Mouse (Mus musculus) CH12.LX (cell line): Measurements from ENCODE around the gene Cxadr. TPM values are rescaled to one million over a fixed set of nuclear protein-coding genes. Genes with fewer than 3 reads are reported as not detected.

Source experiments
- DNase-seq: peaks from one replicate; pipeline ENCODE4 v3.0.0-alpha.2; 2013; ENCODE audit errors: extremely low read depth
- H3K27ac ChIP-seq: 2 replicates; pipeline ENCODE4 v1.5.1; 2012; ENCODE audit warnings: low read depth, mild to moderate bottlenecking, control low read depth, moderate library complexity; ENCODE audit not compliant: insufficient read depth
- H3K27me3 ChIP-seq: replicated peaks from 2 replicates; pipeline ENCODE3; 2012; ENCODE audit warnings: inconsistent platforms
- H3K36me3 ChIP-seq, 2 experiments: replicated peaks in 1 of 2; 2 replicates each; pipeline versions ENCODE3 to v1.6.1; 2012; ENCODE audit warnings: inconsistent platforms in 1 of 2, low read length in 1 of 2, mild to moderate bottlenecking in 1 of 2, mixed read lengths in 1 of 2, moderate library complexity in 1 of 2; ENCODE audit not compliant: control insufficient read depth in 1 of 2, insufficient read depth in 1 of 2
- H3K4me1 ChIP-seq, 2 experiments: 2 replicates each; pipeline ENCODE4 v1.6.1; 2012; ENCODE audit warnings: inconsistent platforms in 1 of 2, moderate library complexity in 1 of 2; ENCODE audit not compliant: insufficient read depth in 2 of 2, control insufficient read depth in 1 of 2
- H3K4me2 ChIP-seq: 2 replicates; pipeline ENCODE4 v1.6.1; 2012; ENCODE audit warnings: low read depth, mild to moderate bottlenecking, control low read depth; ENCODE audit not compliant: poor library complexity, insufficient read depth, severe bottlenecking
- H3K4me3 ChIP-seq, 3 experiments: fragments of 150-350 bp in 1 of 3; sonication (generic) in 1 of 3; replicated peaks in 1 of 3; 2 replicates each; pipeline versions ENCODE3 to v1.5.1; 2011 to 2012; ENCODE audit warnings: low read depth in 2 of 3, low read length in 2 of 3, mild to moderate bottlenecking in 2 of 3, moderate library complexity in 2 of 3, control low read depth in 1 of 3, improper control_type of control experiment in 1 of 3, inconsistent platforms in 1 of 3, mixed read lengths in 1 of 3; ENCODE audit not compliant: poor library complexity in 1 of 3
- H3K79me2 ChIP-seq: replicated peaks from 2 replicates; pipeline ENCODE4 v1.6.1; 2012; ENCODE audit warnings: mild to moderate bottlenecking, moderate library complexity; ENCODE audit not compliant: control insufficient read depth, poor library complexity, insufficient read depth, severe bottlenecking; ENCODE audit errors: extremely low read depth
- H3K9ac ChIP-seq: 2 replicates; pipeline ENCODE4 v1.6.1; 2012; ENCODE audit warnings: low read depth, mild to moderate bottlenecking, control low read depth, moderate library complexity; ENCODE audit not compliant: insufficient read depth
- H3K9me3 ChIP-seq: replicated peaks from 2 replicates; pipeline ENCODE3; 2012; ENCODE audit warnings: low read length, inconsistent platforms, mixed read lengths
- CTCF ChIP-seq, 2 experiments: IDR thresholded peaks in 1 of 2; conservative IDR thresholded peaks in 1 of 2; 2 replicates each; pipeline ENCODE4 v1.5.1; 2011 to 2012; ENCODE audit warnings: low read depth in 2 of 2, low read length in 2 of 2, improper control_type of control experiment in 1 of 2, inconsistent platforms in 1 of 2, mild to moderate bottlenecking in 1 of 2, moderate library complexity in 1 of 2
- EP300 ChIP-seq: IDR thresholded peaks from 2 replicates; pipeline ENCODE4 v1.6.1; 2011; ENCODE audit warnings: low read length, improper control_type of control experiment
- ETS1 ChIP-seq: conservative IDR thresholded peaks from 2 replicates; pipeline ENCODE4 v1.6.1; 2012; ENCODE audit warnings: low read depth, mild to moderate bottlenecking, inconsistent platforms, low read length, improper control_type of control experiment, moderate library complexity
- HCFC1 ChIP-seq: IDR thresholded peaks from 2 replicates; pipeline ENCODE4 v1.6.1; 2012; ENCODE audit warnings: low read depth, mild to moderate bottlenecking, inconsistent platforms, low read length, improper control_type of control experiment
- IRF4 ChIP-seq: IDR thresholded peaks from 2 replicates; pipeline ENCODE4 v1.6.1; 2014; ENCODE audit warnings: low read depth, mild to moderate bottlenecking, inconsistent platforms, low read length, improper control_type of control experiment
- JUND ChIP-seq: conservative IDR thresholded peaks from 2 replicates; pipeline ENCODE4 v1.6.1; 2011; ENCODE audit warnings: low read depth, low read length, improper control_type of control experiment
- MAFK ChIP-seq: IDR thresholded peaks from 2 replicates; pipeline ENCODE4 v1.6.1; 2011; ENCODE audit warnings: low read length, improper control_type of control experiment; ENCODE audit not compliant: insufficient replicate concordance
- MAX ChIP-seq: IDR thresholded peaks from 2 replicates; pipeline ENCODE4 v1.6.1; 2011; ENCODE audit warnings: low read length, improper control_type of control experiment
- MAZ ChIP-seq: IDR thresholded peaks from 2 replicates; pipeline ENCODE4 v1.6.1; 2012; ENCODE audit warnings: low read depth, mild to moderate bottlenecking, inconsistent platforms, low read length, improper control_type of control experiment, moderate library complexity
- MEF2A ChIP-seq: IDR thresholded peaks from 2 replicates; pipeline ENCODE4 v1.6.1; 2014; ENCODE audit warnings: low read depth, mild to moderate bottlenecking, inconsistent platforms, low read length, improper control_type of control experiment, borderline replicate concordance
- MXI1 ChIP-seq: IDR thresholded peaks from 2 replicates; pipeline ENCODE4 v1.6.1; 2011; ENCODE audit warnings: mild to moderate bottlenecking, low read depth, low read length, improper control_type of control experiment
- MYC ChIP-seq: IDR thresholded peaks from 2 replicates; pipeline ENCODE4 v1.6.1; 2011; ENCODE audit warnings: low read depth, mild to moderate bottlenecking, improper control_type of control experiment, low read length
- NELFE ChIP-seq: IDR thresholded peaks from 2 replicates; pipeline ENCODE4 v1.6.1; 2011; ENCODE audit warnings: low read depth, low read length, improper control_type of control experiment
- POLR2A ChIP-seq: IDR thresholded peaks from 2 replicates; pipeline ENCODE4 v1.6.1; 2011; ENCODE audit warnings: low read depth, mild to moderate bottlenecking, improper control_type of control experiment, low read length
- POLR2AphosphoS2 ChIP-seq: IDR thresholded peaks from 2 replicates; pipeline ENCODE4 v1.6.1; 2011; ENCODE audit warnings: low read depth, low read length, improper control_type of control experiment
- RAD21 ChIP-seq: IDR thresholded peaks from 2 replicates; pipeline ENCODE4 v1.6.1; 2011; ENCODE audit warnings: low read depth, mild to moderate bottlenecking, low read length, improper control_type of control experiment, moderate library complexity
- SIN3A ChIP-seq: IDR thresholded peaks from 2 replicates; pipeline ENCODE4 v1.6.1; 2012; ENCODE audit warnings: low read length, improper control_type of control experiment, inconsistent platforms
- TBP ChIP-seq: conservative IDR thresholded peaks from 2 replicates; pipeline ENCODE4 v1.6.1; 2011; ENCODE audit warnings: low read depth, low read length, improper control_type of control experiment
- TCF12 ChIP-seq: IDR thresholded peaks from 2 replicates; pipeline ENCODE4 v1.6.1; 2014; ENCODE audit warnings: low read depth, mild to moderate bottlenecking, inconsistent platforms, low read length, improper control_type of control experiment
- UBTF ChIP-seq: IDR thresholded peaks from 2 replicates; pipeline ENCODE4 v1.6.1; 2012; ENCODE audit warnings: low read depth, mild to moderate bottlenecking, inconsistent platforms, low read length, improper control_type of control experiment, moderate library complexity
- USF1 ChIP-seq: IDR thresholded peaks from 2 replicates; pipeline ENCODE4 v1.6.1; 2014; ENCODE audit warnings: low read depth, mild to moderate bottlenecking, inconsistent platforms, low read length, improper control_type of control experiment
- dilution Hi-C: fragments of 300-500 bp; cut with MboI; formaldehyde crosslinking; loops from 2 replicates; pipeline ENCODE4 v1.14.3; 2020; ENCODE audit warnings: low sequenced_read_pairs; ENCODE audit not compliant: extremely low pct_unique_long_range_greater_than_20kb, extremely low pct_ligation_motif_present
- in situ Hi-C: fragments of 300-500 bp; cut with MboI; formaldehyde crosslinking; loops from 3 replicates; pipeline ENCODE4 v1.14.3; 2019; ENCODE audit warnings: low sequenced_read_pairs, low pct_ligation_motif_present, low pct_unique_long_range_greater_than_20kb, mixed read lengths
- polyA plus RNA-seq: library from polyadenylated mRNA; unstranded; fragments of >175 nt; gene quantifications from 2 replicates; pipeline ENCODE4 v1.2.1, GENCODE M21; 2012; ENCODE audit warnings: low read depth; ENCODE audit not compliant: insufficient read length
- total RNA-seq, 2 experiments: library from RNA; depleted of rRNA; stranded (reverse); fragments of 300-350 nt in 1 of 2; fragments of >200 nt in 1 of 2; gene quantifications; 2 replicates each; pipeline ENCODE4 v1.2.3; 2012 to 2014

The Cxadr gene
- total and polyA plus RNA-seq, 3 experiments: 0.76 TPM; not detected in 2

GRCm38 (mm10) chr16:78264442-78265150, 36.7 kb upstream of the Cxadr start:
- dilution Hi-C loops (no loop called here), in situ Hi-C loops (no loop called here)
- no peak overlapping the region for H3K27ac ChIP-seq
- peaks cover 5% of the 10 kb centered on the region for H3K9me3 ChIP-seq
- peaks cover 0 to 8% of the 10 kb centered on the region in 2 experiments; a peak in 2 of 4 replicates for H3K4me1 ChIP-seq
- H3K4me3 ChIP-seq: no peak overlapping the region
- no peak for DNase-seq
- H3K4me2 ChIP-seq: no peak overlapping the region
- no peaks in the 10 kb centered on the region for H3K79me2 ChIP-seq
- H3K27me3 ChIP-seq: no peaks in the 10 kb centered on the region
- no peaks in the 10 kb centered on the region for H3K36me3 ChIP-seq
- no peak for TF ChIP-seq MYC
- no peak for TF ChIP-seq CTCF (conservative IDR thresholded peaks at IDR 0.05 in 1 of 2, IDR thresholded peaks at IDR 0.05 in 1 of 2; ENCODE audit: low read depth in 2 of 2, low read length in 2 of 2)
- TF ChIP-seq EP300: no peak
- TF ChIP-seq MAZ: no peak
- TF ChIP-seq NELFE: no peak
- TF ChIP-seq RAD21: no peak
- TF ChIP-seq ETS1: no peak
- no peak for TF ChIP-seq TCF12
- no peak for TF ChIP-seq MAX
- no peak for TF ChIP-seq MAFK
- TF ChIP-seq USF1: no peak
- no peak overlapping the region for H3K9ac ChIP-seq

GRCm38 (mm10) chr16:78265151-78265590, 36.1 kb upstream of the Cxadr start:
- no peak for DNase-seq
- Histone ChIP-seq H3K4me3 (no peak overlapping the region), H3K79me2 (no peaks in the 10 kb centered on the region), H3K4me2 (no peak overlapping the region), H3K27me3 (no peaks in the 10 kb centered on the region), H3K9ac (no peak overlapping the region), H3K9me3 (peaks cover 5% of the 10 kb centered on the region), H3K27ac (no peak overlapping the region), H3K36me3 (no peaks in the 10 kb centered on the region), H3K4me1 (peaks cover 0 to 8% of the 10 kb centered on the region in 2 experiments; a peak in 2 of 4 replicates)
- in situ Hi-C loops: no loop called here
- dilution Hi-C loops: no loop called here
- TF ChIP-seq ETS1: no peak
- no peak for TF ChIP-seq IRF4
- TF ChIP-seq HCFC1: no peak
- TF ChIP-seq JUND: no peak
- no peak for TF ChIP-seq UBTF
- no peak for TF ChIP-seq MEF2A
- TF ChIP-seq SIN3A: no peak
- no peak for TF ChIP-seq POLR2A
- TF ChIP-seq POLR2AphosphoS2: no peak
- no peak for TF ChIP-seq TBP
- no peak for TF ChIP-seq MXI1
